Mouse (Mus musculus) brown adipose tissue, adult 24 weeks (tissue): ENCODE results near the gene Teddm2. TPM values are rescaled to one million over a fixed set of nuclear protein-coding genes. Genes with fewer than 3 reads are reported as not detected.
"Not testable (repeated sequence)": the region's sequence is repeated elsewhere in the genome, so short reads cannot be mapped to it uniquely, and the experiment has no call there.

Experiments used
- H3K27ac ChIP-seq: fragments of 200-500 bp; replicated peaks from 2 replicates; pipeline ENCODE4 v1.5.1; 2012; ENCODE audit warnings: low read depth, mild to moderate bottlenecking, low read length
- H3K4me1 ChIP-seq: fragments of 200-500 bp; 2 replicates; pipeline ENCODE4 v1.6.1; 2012; ENCODE audit warnings: low read length, mixed read lengths; ENCODE audit not compliant: control insufficient read depth, insufficient read depth, insufficient read length
- H3K4me3 ChIP-seq: fragments of 200-500 bp; 2 replicates; pipeline ENCODE4 v1.5.1; 2012; ENCODE audit warnings: low read depth, mild to moderate bottlenecking, low read length, moderate library complexity; ENCODE audit not compliant: insufficient read depth
- polyA plus RNA-seq: library from polyadenylated mRNA; stranded (reverse); fragments of >200 nt; gene quantifications from 2 replicates; pipeline ENCODE4 v1.2.4, GENCODE M21; 2012; ENCODE audit not compliant: missing spikeins, insufficient read depth, insufficient read length

The Teddm2 gene
- polyA plus RNA-seq, 1 experiment, result not detected

- no peak overlapping the region for H3K4me3 ChIP-seq
- H3K27ac ChIP-seq, result peak overlapping the region; percentile 80
- H3K4me1 ChIP-seq, result no peaks in the 10 kb centered on the region
Observed at GRCm38 (mm10) chr1:153894201-153894893, 5.7 kb downstream of the Teddm2 start.

GRCm38 (mm10) chr1:153893746-153894145 is 6.3 kb downstream of the Teddm2 start:
- Histone ChIP-seq H3K27ac (peak overlapping the region; percentile 80), H3K4me1 (no peaks in the 10 kb centered on the region), H3K4me3 (no peak overlapping the region)

GRCm38 (mm10) chr1:153891442-153891841 is 8.6 kb downstream of the Teddm2 start, which contains the start of gene Teddm1a:
Gene Teddm1a, plus strand, starts transcription at chr1:153891742.
- H3K27ac ChIP-seq, result no peak within 1 kb of the TSS
- H3K4me3 ChIP-seq, result no peak within 1 kb of the TSS
- H3K4me1 ChIP-seq, result no peaks in the 10 kb centered on the region

- no peak overlapping the region for H3K27ac ChIP-seq
- H3K4me3 ChIP-seq, result no peak overlapping the region
- no peaks in the 10 kb centered on the region for H3K4me1 ChIP-seq
Observed at GRCm38 (mm10) chr1:153890121-153890520, 9.9 kb downstream of the Teddm2 start.

GRCm38 (mm10) chr1:153886024-153886633 is 13.9 kb downstream of the Teddm2 start:
- Histone ChIP-seq H3K4me3 (no peak overlapping the region), H3K27ac (no peak overlapping the region), H3K4me1 (no peaks in the 10 kb centered on the region)

GRCm38 (mm10) chr1:153880391-153880790 is 19.6 kb downstream of the Teddm2 start:
- H3K4me3 ChIP-seq, H3K27ac ChIP-seq, H3K4me1 ChIP-seq: not testable (repeated sequence)

GRCm38 (mm10) chr1:153874045-153874444 is 26.0 kb downstream of the Teddm2 start, which contains the start of gene Teddm1b:
Gene Teddm1b, plus strand, starts transcription at chr1:153874345.
- no peaks in the 10 kb centered on the region for H3K4me1 ChIP-seq

GRCm38 (mm10) chr1:153855946-153856345 is 44.1 kb downstream of the Teddm2 start:
- no peak overlapping the region for H3K27ac ChIP-seq
- H3K4me3 ChIP-seq, result no peak overlapping the region
- H3K4me1 ChIP-seq, result no peaks in the 10 kb centered on the region

More at GRCm38 (mm10) chr1:153874045-153874444, 26.0 kb downstream of the Teddm2 start, which contains the start of gene Teddm1b:
- no peak within 1 kb of the TSS for H3K4me3 ChIP-seq
- H3K27ac ChIP-seq, result no peak within 1 kb of the TSS

GRCm38 (mm10) chr1:153852696-153853095 is 47.3 kb downstream of the Teddm2 start:
- H3K27ac ChIP-seq, H3K4me1 ChIP-seq, H3K4me3 ChIP-seq: not testable (repeated sequence)

- H3K27ac ChIP-seq, result no peak overlapping the region
- no peak overlapping the region for H3K4me3 ChIP-seq
- H3K4me1 ChIP-seq, result no peaks in the 10 kb centered on the region
Observed at GRCm38 (mm10) chr1:153846867-153847266, 53.2 kb downstream of the Teddm2 start.

GRCm38 (mm10) chr1:153846420-153846819 is 53.6 kb downstream of the Teddm2 start:
- no peak overlapping the region for H3K4me3 ChIP-seq
- H3K27ac ChIP-seq, result no peak overlapping the region
- no peaks in the 10 kb centered on the region for H3K4me1 ChIP-seq

- no peak within 1 kb of the TSS for H3K4me3 ChIP-seq
- H3K27ac ChIP-seq, result no peak within 1 kb of the TSS
- H3K4me1 ChIP-seq, result no peaks in the 10 kb centered on the region
Observed at GRCm38 (mm10) chr1:153844042-153844441, 56.0 kb downstream of the Teddm2 start, which contains the start of gene Rgsl1. Gene Rgsl1, minus strand, starts transcription at chr1:153844142.

GRCm38 (mm10) chr1:153842121-153842740 is 57.8 kb downstream of the Teddm2 start:
- Histone ChIP-seq H3K4me1 (no peaks in the 10 kb centered on the region), H3K4me3 (no peak overlapping the region), H3K27ac (no peak overlapping the region)

GRCm38 (mm10) chr1:153836036-153836435 is 64.0 kb downstream of the Teddm2 start:
- no peaks in the 10 kb centered on the region for H3K4me1 ChIP-seq
- no peak overlapping the region for H3K27ac ChIP-seq
- no peak overlapping the region for H3K4me3 ChIP-seq

- no peaks in the 10 kb centered on the region for H3K4me1 ChIP-seq
- no peak overlapping the region for H3K27ac ChIP-seq
- H3K4me3 ChIP-seq, result no peak overlapping the region
Observed at GRCm38 (mm10) chr1:153830746-153831145, 69.3 kb downstream of the Teddm2 start.
